Mouse (Mus musculus): Measurements from ENCODE around the gene Kcnq1. TPM values are rescaled to one million over a fixed set of nuclear protein-coding genes. Genes with fewer than 3 reads are reported as not detected.

Gene Kcnq1
- polyA plus RNA-seq, 1 experiment: 26.7 TPM

GRCm38 (mm10) chr7:143207044-143207443 is 100.9 kb downstream of the Kcnq1 start:
- H3K4me1 ChIP-seq (ENCODE audit: control insufficient read depth, insufficient read depth, low read length): no peaks in the 10 kb centered on the region
- no peak overlapping the region for H3K4me3 ChIP-seq (replicated peaks; ENCODE audit: extremely low read depth, low read depth, low read length)
- no peak for TF ChIP-seq POLR2A (IDR thresholded peaks at IDR 0.05; ENCODE audit: borderline replicate concordance, extremely low read depth, low read depth, low read length)
- TF ChIP-seq CTCF (IDR thresholded peaks at IDR 0.05; ENCODE audit: insufficient read depth, low read length): no peak
- DNase-seq: no peak
- WGBS: 49% methylated on average over 4 of the region's 4 CpGs

- no peak for DNase-seq
- H3K4me1 ChIP-seq (ENCODE audit: control insufficient read depth, insufficient read depth, low read length): no peaks in the 10 kb centered on the region
- TF ChIP-seq POLR2A (IDR thresholded peaks at IDR 0.05; ENCODE audit: borderline replicate concordance, extremely low read depth, low read depth, low read length): no peak
- TF ChIP-seq CTCF (IDR thresholded peaks at IDR 0.05; ENCODE audit: insufficient read depth, low read length): no peak
- WGBS: 38% methylated on average over 4 of the region's 4 CpGs
- H3K4me3 ChIP-seq (replicated peaks; ENCODE audit: extremely low read depth, low read depth, low read length): no peak overlapping the region
Measured at GRCm38 (mm10) chr7:143210796-143211195, 104.6 kb downstream of the Kcnq1 start.

GRCm38 (mm10) chr7:143251206-143251605 is 145.0 kb downstream of the Kcnq1 start:
- H3K4me1 ChIP-seq (ENCODE audit: control insufficient read depth, insufficient read depth, low read length): no peaks in the 10 kb centered on the region
- no peak for TF ChIP-seq POLR2A (IDR thresholded peaks at IDR 0.05; ENCODE audit: borderline replicate concordance, extremely low read depth, low read depth, low read length)
- no peak for TF ChIP-seq CTCF (IDR thresholded peaks at IDR 0.05; ENCODE audit: insufficient read depth, low read length)
- 100% methylated on average over 2 of the region's 2 CpGs for WGBS
- H3K4me3 ChIP-seq (replicated peaks; ENCODE audit: extremely low read depth, low read depth, low read length): no peak overlapping the region
- no peak for DNase-seq

- WGBS: 90% methylated on average over 6 of the region's 6 CpGs
- Histone ChIP-seq H3K4me3 (replicated peaks; ENCODE audit: extremely low read depth, low read depth, low read length) (no peak overlapping the region), H3K4me1 (ENCODE audit: control insufficient read depth, insufficient read depth, low read length) (no peaks in the 10 kb centered on the region)
- no peak for DNase-seq
- TF ChIP-seq CTCF (IDR thresholded peaks at IDR 0.05; ENCODE audit: insufficient read depth, low read length) (no peak), POLR2A (IDR thresholded peaks at IDR 0.05; ENCODE audit: borderline replicate concordance, extremely low read depth, low read depth, low read length) (no peak)
Measured at GRCm38 (mm10) chr7:143253126-143253871, 147.1 kb downstream of the Kcnq1 start.

- H3K4me1 ChIP-seq (ENCODE audit: control insufficient read depth, insufficient read depth, low read length): no peaks in the 10 kb centered on the region
- no peak for DNase-seq
- WGBS: 96% methylated on average over 2 of the region's 2 CpGs
- H3K4me3 ChIP-seq (replicated peaks; ENCODE audit: extremely low read depth, low read depth, low read length): no peak overlapping the region
- TF ChIP-seq POLR2A (IDR thresholded peaks at IDR 0.05; ENCODE audit: borderline replicate concordance, extremely low read depth, low read depth, low read length): no peak
- no peak for TF ChIP-seq CTCF (IDR thresholded peaks at IDR 0.05; ENCODE audit: insufficient read depth, low read length)
Measured at GRCm38 (mm10) chr7:143254901-143255300, 148.7 kb downstream of the Kcnq1 start.

GRCm38 (mm10) chr7:143261246-143261645 is 155.1 kb downstream of the Kcnq1 start:
- no peak for DNase-seq
- Histone ChIP-seq H3K4me1 (ENCODE audit: control insufficient read depth, insufficient read depth, low read length) (no peaks in the 10 kb centered on the region), H3K4me3 (replicated peaks; ENCODE audit: extremely low read depth, low read depth, low read length) (no peak overlapping the region)
- no peak for TF ChIP-seq POLR2A (IDR thresholded peaks at IDR 0.05; ENCODE audit: borderline replicate concordance, extremely low read depth, low read depth, low read length)
- no peak for TF ChIP-seq CTCF (IDR thresholded peaks at IDR 0.05; ENCODE audit: insufficient read depth, low read length)

- 67% methylated on average over 3 of the region's 3 CpGs for WGBS
- Histone ChIP-seq H3K4me1 (ENCODE audit: control insufficient read depth, insufficient read depth, low read length) (no peaks in the 10 kb centered on the region), H3K4me3 (replicated peaks; ENCODE audit: extremely low read depth, low read depth, low read length) (no peak overlapping the region)
- DNase-seq: no peak
- TF ChIP-seq CTCF (IDR thresholded peaks at IDR 0.05; ENCODE audit: insufficient read depth, low read length): no peak
- TF ChIP-seq POLR2A (IDR thresholded peaks at IDR 0.05; ENCODE audit: borderline replicate concordance, extremely low read depth, low read depth, low read length): no peak
Measured at GRCm38 (mm10) chr7:143263557-143263956, 157.4 kb downstream of the Kcnq1 start.

- no peak for TF ChIP-seq CTCF (IDR thresholded peaks at IDR 0.05; ENCODE audit: insufficient read depth, low read length)
- TF ChIP-seq POLR2A (IDR thresholded peaks at IDR 0.05; ENCODE audit: borderline replicate concordance, extremely low read depth, low read depth, low read length): no peak
- 75% methylated on average over 4 of the region's 4 CpGs for WGBS
- H3K4me1 ChIP-seq (ENCODE audit: control insufficient read depth, insufficient read depth, low read length): no peaks in the 10 kb centered on the region
- H3K4me3 ChIP-seq (replicated peaks; ENCODE audit: extremely low read depth, low read depth, low read length): no peak overlapping the region
- DNase-seq: no peak
Measured at GRCm38 (mm10) chr7:143263966-143264365, 157.8 kb downstream of the Kcnq1 start.

GRCm38 (mm10) chr7:143265386-143265785 is 159.2 kb downstream of the Kcnq1 start:
- TF ChIP-seq POLR2A (IDR thresholded peaks at IDR 0.05; ENCODE audit: borderline replicate concordance, extremely low read depth, low read depth, low read length) (no peak), CTCF (IDR thresholded peaks at IDR 0.05; ENCODE audit: insufficient read depth, low read length) (no peak)
- 90% methylated on average over 11 of the region's 11 CpGs for WGBS
- Histone ChIP-seq H3K4me1 (ENCODE audit: control insufficient read depth, insufficient read depth, low read length) (no peaks in the 10 kb centered on the region), H3K4me3 (replicated peaks; ENCODE audit: extremely low read depth, low read depth, low read length) (no peak overlapping the region)
- DNase-seq: no peak

GRCm38 (mm10) chr7:143265829-143266438 is 159.8 kb downstream of the Kcnq1 start:
- DNase-seq: no peak
- Histone ChIP-seq H3K4me1 (ENCODE audit: control insufficient read depth, insufficient read depth, low read length) (no peaks in the 10 kb centered on the region), H3K4me3 (replicated peaks; ENCODE audit: extremely low read depth, low read depth, low read length) (no peak overlapping the region)
- no peak for TF ChIP-seq CTCF (IDR thresholded peaks at IDR 0.05; ENCODE audit: insufficient read depth, low read length)
- TF ChIP-seq POLR2A (IDR thresholded peaks at IDR 0.05; ENCODE audit: borderline replicate concordance, extremely low read depth, low read depth, low read length): no peak
- 75% methylated on average over 8 of the region's 8 CpGs for WGBS
